Mouse (Mus musculus) layer of hippocampus, postnatal 10 days (tissue): Measurements from ENCODE around the gene Arhgap17. TPM values are rescaled to one million over a fixed set of nuclear protein-coding genes. Genes with fewer than 3 reads are reported as not detected.

Experiments
- DNase-seq, 2 experiments: peaks; one replicate each; pipeline ENCODE4 v3.0.0; 2021; ENCODE audit warnings: low spot score in 2 of 2
- total RNA-seq, 2 experiments: library from RNA; stranded (reverse); gene quantifications; 2 replicates each; pipeline ENCODE4 v1.2.3; 2021

Gene Arhgap17
- total RNA-seq, 2 experiments from 2014 or later = 16.6 to 27.2 TPM

GRCm38 (mm10) chr7:123368778-123369746 lies 653 bp downstream of the Arhgap17 start:
- peak in 1 of 2 experiments; percentile 65 for DNase-seq

GRCm38 (mm10) chr7:123368187-123368586 lies 1.5 kb downstream of the Arhgap17 start:
- no peak for DNase-seq

- no peak for DNase-seq
Observed at GRCm38 (mm10) chr7:123367218-123368150, 2.2 kb downstream of the Arhgap17 start.

GRCm38 (mm10) chr7:123366806-123367205 lies 2.9 kb downstream of the Arhgap17 start:
- DNase-seq = no peak

- no peak for DNase-seq
Observed at GRCm38 (mm10) chr7:123365876-123366741, 3.6 kb downstream of the Arhgap17 start.

GRCm38 (mm10) chr7:123363971-123364370 lies 5.7 kb downstream of the Arhgap17 start:
- DNase-seq = no peak

- DNase-seq = no peak
Observed at GRCm38 (mm10) chr7:123362806-123363205, 6.9 kb downstream of the Arhgap17 start.

GRCm38 (mm10) chr7:123361229-123361980 lies 8.3 kb downstream of the Arhgap17 start:
- DNase-seq = no peak

- DNase-seq = no peak
Observed at GRCm38 (mm10) chr7:123360185-123360584, 9.5 kb downstream of the Arhgap17 start.

GRCm38 (mm10) chr7:123359101-123359500 lies 10.6 kb downstream of the Arhgap17 start:
- no peak for DNase-seq

- DNase-seq = no peak
Observed at GRCm38 (mm10) chr7:123356158-123356557, 13.6 kb downstream of the Arhgap17 start.

- DNase-seq = no peak
Observed at GRCm38 (mm10) chr7:123354851-123355250, 14.9 kb downstream of the Arhgap17 start.

- no peak for DNase-seq
Observed at GRCm38 (mm10) chr7:123354392-123354791, 15.3 kb downstream of the Arhgap17 start.

GRCm38 (mm10) chr7:123353879-123354278 lies 15.8 kb downstream of the Arhgap17 start:
- DNase-seq = no peak

- no peak for DNase-seq
Observed at GRCm38 (mm10) chr7:123353081-123353480, 16.6 kb downstream of the Arhgap17 start.

- no peak for DNase-seq
Observed at GRCm38 (mm10) chr7:123350243-123350642, 19.5 kb downstream of the Arhgap17 start.

- DNase-seq = no peak
Observed at GRCm38 (mm10) chr7:123349813-123350212, 19.9 kb downstream of the Arhgap17 start.

- no peak for DNase-seq
Observed at GRCm38 (mm10) chr7:123346631-123347290, 23.0 kb downstream of the Arhgap17 start.

- no peak for DNase-seq
Observed at GRCm38 (mm10) chr7:123345041-123345544, 24.6 kb downstream of the Arhgap17 start.
